Mouse (Mus musculus) cortical plate, adult 2 months (tissue): Measurements from ENCODE around the gene Col5a1. TPM values are rescaled to one million over a fixed set of nuclear protein-coding genes. Genes with fewer than 3 reads are reported as not detected.

ENCODE experiments used
- H3K27ac ChIP-seq: fragments of 200-500 bp; 2 replicates; pipeline ENCODE4 v1.5.1; 2012; ENCODE audit warnings: low read length, control low read depth, inconsistent platforms; ENCODE audit not compliant: insufficient read depth
- H3K4me1 ChIP-seq: fragments of 200-500 bp; 2 replicates; pipeline ENCODE4 v1.6.1; 2011; ENCODE audit warnings: low read length; ENCODE audit not compliant: control insufficient read depth, insufficient read depth
- H3K4me3 ChIP-seq: fragments of 200-500 bp; 2 replicates; pipeline ENCODE4 v1.5.1; 2011; ENCODE audit warnings: mild to moderate bottlenecking, low read length, control low read depth; ENCODE audit not compliant: insufficient read depth
- CTCF ChIP-seq: fragments of 200-500 bp; IDR thresholded peaks from 2 replicates; pipeline ENCODE4 v1.5.1; 2011; ENCODE audit warnings: mild to moderate bottlenecking, control low read depth, low read length; ENCODE audit not compliant: insufficient read depth; ENCODE audit errors: extremely low read depth
- POLR2A ChIP-seq: fragments of 200-500 bp; IDR thresholded peaks from 2 replicates; pipeline ENCODE4 v1.6.1; 2011; ENCODE audit warnings: mild to moderate bottlenecking, low read length, control low read depth; ENCODE audit not compliant: insufficient read depth; ENCODE audit errors: extremely low read depth
- polyA plus RNA-seq: library from polyadenylated mRNA; depleted of rRNA; stranded (reverse); fragments of >200 nt; gene quantifications from 2 replicates; pipeline ENCODE4 v1.2.3, GENCODE M21; 2012

The Col5a1 gene
- polyA plus RNA-seq, 1 experiment, result 32.6 TPM

- H3K4me1 ChIP-seq, result no peaks in the 10 kb centered on the region
- TF ChIP-seq CTCF (no peak), POLR2A (no peak)
These were observed 151.5 kb downstream of the Col5a1 start for GRCm38 (mm10) chr2:28037505-28038390.

GRCm38 (mm10) chr2:28038391-28039096 lies 152.3 kb downstream of the Col5a1 start:
- H3K27ac ChIP-seq, result no peak overlapping the region
- no peaks in the 10 kb centered on the region for H3K4me1 ChIP-seq
- no peak for TF ChIP-seq POLR2A
- no peak for TF ChIP-seq CTCF
- H3K4me3 ChIP-seq, result no peak overlapping the region

More at GRCm38 (mm10) chr2:28037505-28038390, 151.5 kb downstream of the Col5a1 start:
- Histone ChIP-seq H3K4me3 (no peak overlapping the region), H3K27ac (no peak overlapping the region)

- Histone ChIP-seq H3K4me3 (no peak overlapping the region), H3K4me1 (no peaks in the 10 kb centered on the region), H3K27ac (no peak overlapping the region)
- no peak for TF ChIP-seq CTCF
- TF ChIP-seq POLR2A, result no peak
These were observed 153.6 kb downstream of the Col5a1 start for GRCm38 (mm10) chr2:28039647-28040325.

DNA sequence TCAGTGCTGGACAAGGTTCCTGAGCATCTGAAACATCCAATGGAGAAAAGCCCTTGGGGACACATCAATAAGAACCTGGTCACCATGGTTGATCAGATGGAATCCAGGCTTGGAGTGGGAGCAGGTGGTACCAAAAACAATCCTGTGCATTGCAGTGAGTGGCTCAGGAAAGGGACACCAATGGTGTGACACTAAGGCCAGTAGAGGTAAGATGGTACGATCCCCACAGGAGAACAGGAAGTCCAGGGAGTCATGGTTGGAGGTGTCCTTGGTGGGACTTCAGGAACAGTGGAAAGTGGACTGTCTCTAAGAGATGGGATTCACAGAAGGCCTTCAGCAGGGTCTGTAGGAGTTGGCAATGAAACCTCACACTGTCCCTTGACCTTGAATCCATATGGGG lies 154.2 kb downstream of the Col5a1 start:
- Histone ChIP-seq H3K27ac (no peak overlapping the region), H3K4me1 (no peaks in the 10 kb centered on the region), H3K4me3 (no peak overlapping the region)
- no peak for TF ChIP-seq CTCF
- no peak for TF ChIP-seq POLR2A

GRCm38 (mm10) chr2:28044920-28045598 lies 158.8 kb downstream of the Col5a1 start:
- Histone ChIP-seq H3K4me1 (no peaks in the 10 kb centered on the region), H3K27ac (no peak overlapping the region), H3K4me3 (no peak overlapping the region)
- no peak for TF ChIP-seq POLR2A
- TF ChIP-seq CTCF, result no peak

DNA sequence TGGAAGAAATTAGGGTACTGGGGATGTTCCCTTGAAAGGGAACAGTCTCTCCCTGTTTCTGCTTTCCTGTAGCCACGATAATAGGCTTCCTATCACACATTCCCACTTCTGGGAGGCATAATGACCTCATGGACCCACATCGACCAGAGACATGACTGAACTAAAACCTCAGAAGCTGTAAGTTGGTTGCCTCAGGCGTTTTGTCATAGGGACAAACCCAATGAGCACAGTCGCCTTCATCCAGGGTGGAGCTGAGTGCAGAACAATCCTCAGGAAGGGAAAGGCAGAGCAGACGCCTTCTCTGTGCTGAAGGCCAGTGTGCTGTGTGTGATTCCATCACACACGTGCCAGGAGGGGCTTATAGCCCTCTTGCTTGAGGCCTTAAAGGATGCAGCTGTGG lies 160.1 kb downstream of the Col5a1 start:
- no peak overlapping the region for H3K27ac ChIP-seq
- no peak overlapping the region for H3K4me3 ChIP-seq
- no peak for TF ChIP-seq POLR2A
- no peak for TF ChIP-seq CTCF
- H3K4me1 ChIP-seq, result no peaks in the 10 kb centered on the region

DNA sequence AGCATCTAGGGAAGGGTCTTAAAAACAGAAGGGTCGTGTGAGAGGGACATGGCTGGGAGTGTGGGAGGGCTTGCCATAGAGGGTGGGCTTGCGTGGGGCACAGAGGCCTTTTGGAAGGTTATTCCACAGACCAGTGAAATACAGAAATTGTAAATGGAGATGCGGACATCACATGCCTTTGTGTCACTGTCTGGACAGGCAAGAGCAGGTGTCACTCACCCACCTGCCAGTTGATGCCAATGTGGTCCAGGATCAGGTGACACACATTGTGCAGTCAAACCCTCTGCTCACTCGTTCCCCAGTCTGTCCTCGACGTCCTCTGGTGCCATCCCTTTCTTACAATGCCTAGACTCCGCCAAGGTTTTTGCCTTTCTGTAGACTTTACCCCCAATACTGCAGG lies 160.9 kb downstream of the Col5a1 start:
- Histone ChIP-seq H3K4me1 (no peaks in the 10 kb centered on the region), H3K4me3 (no peak overlapping the region), H3K27ac (no peak overlapping the region)
- TF ChIP-seq CTCF (no peak), POLR2A (no peak)

GRCm38 (mm10) chr2:28059922-28060321 lies 173.7 kb downstream of the Col5a1 start:
- Histone ChIP-seq H3K4me1 (peaks cover 2% of the 10 kb centered on the region; the same call in 1 of the 2 replicates), H3K4me3 (no peak overlapping the region), H3K27ac (no peak overlapping the region)
- TF ChIP-seq POLR2A (no peak), CTCF (no peak)
